Mouse (Mus musculus) B cell, adult 67 days (primary cell): ENCODE data around the gene Ccdc160. TPM values are rescaled to one million over a fixed set of nuclear protein-coding genes. Genes with fewer than 3 reads are reported as not detected.

Experiments
- total RNA-seq, 2 experiments: library from RNA; stranded (reverse); gene quantifications; 4 replicates each; pipeline ENCODE4 v1.2.4; 2023

The Ccdc160 gene
- total RNA-seq, result not detected

DNA sequence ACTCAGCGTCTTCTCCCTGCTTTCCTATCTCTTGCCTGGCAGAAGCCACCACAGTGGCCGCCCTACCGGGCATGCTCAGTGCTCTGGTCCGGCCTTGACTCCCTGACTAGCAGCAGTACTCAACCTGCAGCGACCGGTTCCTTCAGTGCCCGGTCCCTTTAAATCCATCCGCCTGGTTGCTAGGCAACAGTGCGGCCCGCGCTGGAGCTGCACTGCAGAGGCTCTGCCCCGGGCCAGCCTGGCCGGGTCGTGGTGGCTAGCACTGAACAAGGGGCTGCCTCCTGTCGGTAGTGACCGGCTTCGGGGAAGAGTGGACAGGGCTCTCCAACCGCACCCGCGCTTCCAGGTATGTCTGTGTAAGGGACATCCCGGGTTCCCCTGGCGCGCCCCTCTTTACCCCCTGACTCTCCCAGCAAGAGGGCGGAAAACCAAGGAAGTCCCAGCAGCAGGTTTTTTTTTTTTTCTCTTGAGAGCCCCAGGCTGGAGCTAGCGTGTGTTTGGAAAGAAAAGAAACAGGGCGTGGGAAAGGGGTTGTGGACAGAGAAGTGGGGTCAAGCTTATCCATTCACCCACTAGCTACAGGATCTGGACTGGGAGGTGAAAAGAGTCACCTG lies at the start of gene Ccdc160:
TSS of gene Ccdc160 (plus strand) at position 221 of the 614 bp plus-strand sequence.

Other genes starting within 250 kb of the Ccdc160 start
- gene Gpc3, start 177.2 kb upstream of the Ccdc160 start, total RNA-seq, result not detected
- gene Phf6, start 121.1 kb downstream of the Ccdc160 start, total RNA-seq, result 10 to 100 TPM; 33.7 to 38.9 TPM
- 10 to 100 TPM; 47.8 to 67.2 TPM for gene Hprt, start 196.9 kb downstream of the Ccdc160 start, total RNA-seq